Mouse (Mus musculus): ENCODE data around the gene Haus8. TPM values are rescaled to one million over a fixed set of nuclear protein-coding genes. Genes with fewer than 3 reads are reported as not detected.
"Not testable (repeated sequence)": the region's sequence is repeated elsewhere in the genome, so short reads cannot be mapped to it uniquely, and the experiment has no call there.

Haus8 gene
- polyA plus RNA-seq, 1 experiment: 3.5 TPM

DNA sequence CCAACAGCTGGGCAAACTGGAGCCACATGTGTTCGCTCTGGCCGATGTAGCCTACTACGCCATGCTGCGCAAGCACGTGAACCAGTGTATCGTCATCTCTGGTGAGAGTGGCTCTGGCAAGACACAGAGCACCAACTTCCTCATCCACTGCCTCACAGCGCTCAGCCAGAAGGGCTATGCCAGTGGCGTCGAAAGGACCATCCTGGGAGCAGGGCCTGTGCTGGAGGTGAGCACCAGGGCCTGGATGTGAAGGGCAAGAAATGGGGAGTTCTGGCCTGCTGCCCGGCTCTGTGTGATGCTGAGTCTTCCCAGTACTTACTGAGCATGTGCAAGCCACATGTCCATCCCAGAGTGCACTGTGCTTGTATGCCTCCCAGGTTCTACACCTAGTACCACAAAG lies 18.2 kb upstream of the Haus8 start:
- Histone ChIP-seq H3K36me3 (ENCODE audit: control insufficient read depth) (peaks cover 59% of the 10 kb centered on the region), H3K9me3 (ENCODE audit: control insufficient read depth, low read length) (peaks cover 3% of the 10 kb centered on the region; the same call in 1 of the 2 replicates), H3K4me3 (replicated peaks) (no peak overlapping the region), H3K27me3 (ENCODE audit: control insufficient read depth) (no peaks in the 10 kb centered on the region), H3K4me1 (ENCODE audit: control insufficient read depth) (peaks cover 2% of the 10 kb centered on the region; the same call in 1 of the 2 replicates)
- TF ChIP-seq TAL1 (IDR thresholded peaks at IDR 0.05; ENCODE audit: low read length) (no peak), GATA1 (IDR thresholded peaks at IDR 0.05; ENCODE audit: low read length) (no peak)

DNA sequence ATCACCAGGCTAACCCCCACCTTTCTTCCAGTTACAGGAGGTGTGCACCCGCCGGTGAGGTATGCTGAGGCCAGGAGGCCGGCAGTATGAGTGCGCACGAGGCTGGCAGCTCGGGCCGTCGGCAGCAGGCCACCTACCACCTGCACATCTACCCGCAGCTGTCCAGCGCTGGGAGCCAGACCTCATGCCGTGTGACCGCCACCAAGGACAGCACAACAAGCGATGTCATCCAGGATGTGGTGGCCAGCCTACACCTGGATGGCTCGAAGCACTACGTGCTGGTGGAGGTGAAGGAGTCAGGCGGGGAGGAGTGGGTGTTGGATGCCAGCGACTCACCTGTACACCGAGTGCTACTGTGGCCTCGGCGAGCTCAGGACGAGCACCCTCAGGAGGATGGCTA lies 17.5 kb upstream of the Haus8 start:
- TF ChIP-seq GATA1 (IDR thresholded peaks at IDR 0.05; ENCODE audit: low read length) (no peak), TAL1 (IDR thresholded peaks at IDR 0.05; ENCODE audit: low read length) (no peak)
- Histone ChIP-seq H3K36me3 (ENCODE audit: control insufficient read depth) (peaks cover 55% of the 10 kb centered on the region), H3K4me1 (ENCODE audit: control insufficient read depth) (peaks cover 1% of the 10 kb centered on the region; the same call in 1 of the 2 replicates), H3K4me3 (replicated peaks) (no peak overlapping the region), H3K27me3 (ENCODE audit: control insufficient read depth) (no peaks in the 10 kb centered on the region), H3K9me3 (ENCODE audit: control insufficient read depth, low read length) (peaks cover 3% of the 10 kb centered on the region; the same call in 1 of the 2 replicates)

DNA sequence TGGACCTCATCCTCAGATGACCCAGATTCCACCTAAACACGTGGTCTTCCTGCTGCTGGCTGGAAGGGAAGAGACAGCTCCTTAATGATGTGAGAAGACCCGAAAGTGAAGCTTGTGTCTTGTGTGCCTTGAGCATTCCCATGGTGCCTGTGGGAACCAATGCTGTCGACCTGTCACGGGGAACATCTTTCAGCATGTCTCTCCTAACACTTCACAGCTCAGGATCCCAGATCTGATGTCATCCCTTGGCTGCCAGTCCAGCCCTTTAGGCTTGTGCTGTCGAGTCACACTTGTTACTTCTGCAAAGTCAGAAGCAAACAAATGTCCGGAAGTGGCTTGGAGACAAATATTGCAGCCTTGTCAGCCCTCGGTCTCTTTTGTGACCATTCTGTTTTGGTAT lies 16.4 kb upstream of the Haus8 start:
- Histone ChIP-seq H3K4me1 (ENCODE audit: control insufficient read depth) (peaks cover 1% of the 10 kb centered on the region), H3K4me3 (replicated peaks) (no peak overlapping the region), H3K27me3 (ENCODE audit: control insufficient read depth) (no peaks in the 10 kb centered on the region), H3K36me3 (ENCODE audit: control insufficient read depth) (peaks cover 47% of the 10 kb centered on the region), H3K9me3 (ENCODE audit: control insufficient read depth, low read length) (peaks cover 3% of the 10 kb centered on the region; the same call in 1 of the 2 replicates)
- TF ChIP-seq GATA1 (IDR thresholded peaks at IDR 0.05; ENCODE audit: low read length): no peak
- TF ChIP-seq TAL1 (IDR thresholded peaks at IDR 0.05; ENCODE audit: low read length): no peak

DNA sequence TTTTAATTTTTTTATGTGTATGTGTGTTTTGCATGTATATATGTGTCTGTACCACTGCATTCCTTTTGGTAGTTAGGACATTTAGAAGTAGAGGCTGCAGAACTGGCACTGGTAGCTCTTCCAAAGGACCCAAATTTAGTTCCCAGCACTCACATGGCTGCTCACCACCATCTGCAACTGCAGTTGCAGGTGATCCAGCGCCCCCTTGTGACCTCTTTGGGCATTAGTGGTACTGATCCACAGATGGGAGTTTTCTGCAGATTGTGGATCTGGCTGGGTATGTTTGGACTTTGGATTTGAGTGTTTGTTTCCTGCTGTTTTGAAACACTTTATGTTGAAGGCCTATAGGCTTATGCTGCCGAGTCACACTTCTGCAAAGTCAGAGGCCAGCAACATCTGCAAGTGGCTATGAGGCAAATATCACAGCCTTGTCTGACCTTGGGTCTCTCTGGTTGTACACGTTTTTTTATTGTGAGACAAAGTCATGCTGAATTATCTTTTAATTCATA lies 15.8 kb upstream of the Haus8 start:
- Histone ChIP-seq H3K9me3 (ENCODE audit: control insufficient read depth, low read length) (peaks cover 3% of the 10 kb centered on the region; the same call in 1 of the 2 replicates), H3K4me1 (ENCODE audit: control insufficient read depth) (peaks cover 3% of the 10 kb centered on the region), H3K36me3 (ENCODE audit: control insufficient read depth) (peaks cover 46% of the 10 kb centered on the region), H3K4me3 (replicated peaks) (no peak overlapping the region), H3K27me3 (ENCODE audit: control insufficient read depth) (no peaks in the 10 kb centered on the region)
- no peak for TF ChIP-seq GATA1 (IDR thresholded peaks at IDR 0.05; ENCODE audit: low read length)
- TF ChIP-seq TAL1 (IDR thresholded peaks at IDR 0.05; ENCODE audit: low read length): no peak

DNA sequence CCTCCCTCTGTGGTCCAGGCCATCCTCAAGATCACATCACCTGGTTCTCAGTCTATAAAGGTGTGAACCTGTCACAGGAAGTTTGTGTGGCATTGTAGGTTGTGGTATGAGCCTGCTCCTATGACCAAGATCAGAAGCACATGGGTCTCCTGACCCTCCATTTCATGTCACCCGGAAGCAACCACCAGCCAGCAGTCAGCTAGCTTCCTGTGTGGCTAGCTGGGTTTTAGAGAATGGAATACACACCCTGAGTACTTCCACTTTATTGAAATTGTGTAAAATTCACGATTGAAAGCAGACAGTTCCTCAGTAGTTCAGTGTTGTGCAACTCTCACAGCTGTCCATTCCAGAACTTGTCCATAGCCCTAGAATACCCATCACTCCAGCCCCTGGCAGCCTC lies 13.5 kb upstream of the Haus8 start:
- not testable (repeated sequence) for H3K4me3 ChIP-seq (replicated peaks); H3K27me3 ChIP-seq (ENCODE audit: control insufficient read depth); H3K4me1 ChIP-seq (ENCODE audit: control insufficient read depth); H3K9me3 ChIP-seq (ENCODE audit: control insufficient read depth, low read length)
- peaks cover 29% of the 10 kb centered on the region for H3K36me3 ChIP-seq (ENCODE audit: control insufficient read depth)

DNA sequence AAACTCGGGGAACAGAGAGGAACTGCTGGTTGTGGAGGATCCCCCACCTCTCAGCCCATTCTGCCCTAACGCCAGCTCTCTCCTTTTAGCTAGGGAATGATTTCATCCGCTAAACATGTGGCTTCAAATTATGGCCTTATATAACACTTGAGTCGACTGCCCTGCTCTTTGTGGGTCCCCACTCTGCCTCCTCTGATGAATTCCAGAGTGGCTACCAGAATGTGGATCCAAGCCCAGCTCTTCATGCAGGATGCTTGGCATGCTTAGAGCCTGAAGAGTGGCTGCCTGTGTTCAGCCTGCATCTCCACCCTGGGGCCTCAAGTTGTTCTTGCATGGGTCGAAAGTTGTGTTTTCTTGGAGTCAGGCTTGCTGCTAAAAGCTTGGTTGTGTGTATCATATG lies 9.9 kb upstream of the Haus8 start:
- no peaks in the 10 kb centered on the region for H3K9me3 ChIP-seq (ENCODE audit: control insufficient read depth, low read length)
- H3K27me3 ChIP-seq (ENCODE audit: control insufficient read depth): no peaks in the 10 kb centered on the region
- H3K4me3 ChIP-seq (replicated peaks): no peak overlapping the region
- TF ChIP-seq TAL1 (IDR thresholded peaks at IDR 0.05; ENCODE audit: low read length) (no peak), GATA1 (IDR thresholded peaks at IDR 0.05; ENCODE audit: low read length) (no peak)
- peaks cover 14% of the 10 kb centered on the region for H3K4me1 ChIP-seq (ENCODE audit: control insufficient read depth)
- peaks cover 8% of the 10 kb centered on the region for H3K36me3 ChIP-seq (ENCODE audit: control insufficient read depth)

DNA sequence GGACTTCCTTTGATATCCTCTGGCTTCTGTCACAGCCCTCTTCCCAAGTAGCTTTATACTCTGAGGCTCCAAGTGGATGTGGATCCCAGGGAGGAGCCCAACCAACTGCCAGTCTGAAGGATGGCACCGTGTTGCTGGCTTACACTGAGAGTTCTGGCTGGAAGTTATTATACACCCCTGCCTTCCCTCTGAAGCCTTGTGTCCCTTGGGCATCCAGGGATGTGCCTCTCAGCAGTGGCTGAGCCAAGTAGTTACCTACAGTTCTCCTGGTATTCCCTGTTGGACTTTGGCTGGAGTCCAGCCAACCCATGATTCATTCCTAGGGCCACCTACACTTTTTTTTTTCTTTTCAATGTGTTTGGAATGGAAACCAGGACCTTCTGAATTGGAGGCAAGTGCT lies 9.0 kb upstream of the Haus8 start:
- H3K4me1 ChIP-seq (ENCODE audit: control insufficient read depth): peaks cover 14% of the 10 kb centered on the region
- not testable (repeated sequence) for H3K36me3 ChIP-seq (ENCODE audit: control insufficient read depth)

DNA sequence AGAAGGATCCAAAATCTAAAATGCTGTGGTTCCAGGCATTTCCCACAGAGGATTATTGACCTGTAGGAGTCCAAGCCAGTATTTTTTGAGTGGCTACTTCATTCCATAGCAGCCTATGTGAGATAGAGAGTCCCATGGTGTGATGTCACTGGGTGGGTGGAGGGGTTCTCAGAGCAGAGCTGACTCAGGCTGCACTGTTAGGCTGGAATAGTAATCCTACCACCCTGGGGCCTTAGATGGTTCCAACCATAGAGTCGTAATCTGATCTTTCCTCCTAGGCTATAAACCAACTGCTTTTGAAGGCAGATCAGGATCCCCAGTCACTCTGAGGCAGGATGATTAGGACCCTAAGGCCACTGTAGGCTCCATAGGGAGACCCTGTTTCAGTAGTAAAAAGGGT lies 6.7 kb upstream of the Haus8 start:
- Histone ChIP-seq H3K36me3 (ENCODE audit: control insufficient read depth) (peaks cover 28% of the 10 kb centered on the region), H3K4me1 (ENCODE audit: control insufficient read depth) (peaks cover 33% of the 10 kb centered on the region)
- not testable (repeated sequence) for H3K4me3 ChIP-seq (replicated peaks); H3K27me3 ChIP-seq (ENCODE audit: control insufficient read depth); H3K9me3 ChIP-seq (ENCODE audit: control insufficient read depth, low read length)

More for the DNA sequence above, 9.0 kb upstream of the Haus8 start:
- not testable (repeated sequence) for H3K9me3 ChIP-seq (ENCODE audit: control insufficient read depth, low read length); H3K27me3 ChIP-seq (ENCODE audit: control insufficient read depth); H3K4me3 ChIP-seq (replicated peaks)

DNA sequence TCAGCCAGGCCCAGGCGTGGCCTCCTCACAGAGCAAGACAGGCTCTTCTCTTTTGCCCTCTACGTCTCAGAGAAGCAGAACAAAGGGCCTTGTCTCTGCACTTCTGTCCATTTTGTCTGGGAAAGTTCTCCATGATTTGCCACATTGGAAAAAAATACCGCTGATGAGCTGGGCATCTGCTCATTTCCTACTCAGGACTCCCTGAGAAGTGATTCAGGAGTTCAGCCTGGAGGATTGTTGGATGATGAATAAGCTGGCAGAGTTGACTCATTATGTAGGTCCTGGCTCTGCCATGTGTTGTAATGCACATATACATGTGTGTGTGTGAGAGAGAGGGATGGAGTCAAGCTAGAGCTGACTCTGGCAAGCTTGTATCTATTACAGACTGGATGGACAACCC lies 3.4 kb upstream of the Haus8 start:
- Histone ChIP-seq H3K27me3 (ENCODE audit: control insufficient read depth) (no peaks in the 10 kb centered on the region), H3K36me3 (ENCODE audit: control insufficient read depth) (peaks cover 33% of the 10 kb centered on the region), H3K4me3 (replicated peaks) (no peak overlapping the region), H3K4me1 (ENCODE audit: control insufficient read depth) (peaks cover 53% of the 10 kb centered on the region), H3K9me3 (ENCODE audit: control insufficient read depth, low read length) (no peaks in the 10 kb centered on the region)
- TF ChIP-seq GATA1 (IDR thresholded peaks at IDR 0.05; ENCODE audit: low read length): no peak
- TF ChIP-seq TAL1 (IDR thresholded peaks at IDR 0.05; ENCODE audit: low read length): no peak

DNA sequence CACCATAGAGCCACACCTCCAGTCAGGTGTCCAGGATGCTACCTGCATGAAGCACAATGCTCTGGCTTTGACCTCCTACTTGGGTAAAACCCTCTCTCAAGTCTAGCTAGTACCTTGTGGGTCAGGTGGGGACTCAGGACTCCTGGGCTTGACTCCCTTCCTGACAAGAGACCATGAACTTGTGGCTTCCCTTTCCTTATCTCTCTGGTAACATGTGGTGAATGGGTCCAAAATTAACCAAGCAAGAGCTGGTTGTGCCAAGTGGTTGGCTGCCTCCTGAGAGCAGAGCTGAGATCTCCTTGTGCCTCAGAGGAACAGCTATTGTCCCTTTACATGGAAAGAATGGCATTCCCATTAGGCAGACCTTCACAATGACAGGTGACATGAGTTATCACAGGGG lies 1.7 kb upstream of the Haus8 start:
- Histone ChIP-seq H3K36me3 (ENCODE audit: control insufficient read depth) (peaks cover 47% of the 10 kb centered on the region), H3K4me3 (replicated peaks) (peak overlapping the region; percentile 97)

More for the DNA sequence above, 1.7 kb upstream of the Haus8 start:
- H3K27me3 ChIP-seq (ENCODE audit: control insufficient read depth): no peaks in the 10 kb centered on the region
- TF ChIP-seq GATA1 (IDR thresholded peaks at IDR 0.05; ENCODE audit: low read length) (no peak), TAL1 (IDR thresholded peaks at IDR 0.05; ENCODE audit: low read length) (no peak)
- no peaks in the 10 kb centered on the region for H3K9me3 ChIP-seq (ENCODE audit: control insufficient read depth, low read length)
- H3K4me1 ChIP-seq (ENCODE audit: control insufficient read depth): peaks cover 61% of the 10 kb centered on the region
